Comparison of ENCODE assay signal across 18 mouse cellular contexts in genomic region chr12:78095916-78096315, GRCm38 (mm10).
DNase-seq lines count a peak whose midpoint lies in the region; ATAC-seq and TF ChIP-seq lines count a peak whose summit lies in the region.
"Had no signal": no experiment of that assay in that cellular context is flagged by ENCODE, and none has a peak within 500 bp of the region (broad histone marks: within the 10 kb centered on the region; RNA-seq: fewer than 3 reads in every experiment).

No protein-coding gene starts in this region.

- no peaks in the 10 kb centered on the region for H3K27me3 ChIP-seq in forebrain, embryonic 15.5 days
- no peaks in the 10 kb centered on the region for H3K27me3 ChIP-seq in forebrain, postnatal 0 days (ENCODE audit: insufficient read depth, low read length)
- H3K27me3 ChIP-seq in kidney, adult 2 months (replicated peaks; ENCODE audit: control insufficient read depth, insufficient read depth, low read length) = no peaks in the 10 kb centered on the region
- H3K27me3 ChIP-seq: embryonic facial prominence, embryonic 13.5 days; embryonic facial prominence, embryonic 15.5 days; forebrain, embryonic 12.5 days had no signal

- H3K36me3 ChIP-seq in forebrain, embryonic 15.5 days = no peaks in the 10 kb centered on the region
- H3K36me3 ChIP-seq in forebrain, postnatal 0 days (ENCODE audit: insufficient read depth) = no peaks in the 10 kb centered on the region
- no peaks in the 10 kb centered on the region for H3K36me3 ChIP-seq in kidney, adult 2 months (ENCODE audit: control insufficient read depth, insufficient read depth, low read length)
- H3K36me3 ChIP-seq: embryonic facial prominence, embryonic 13.5 days; embryonic facial prominence, embryonic 15.5 days; forebrain, embryonic 10.5 days; forebrain, embryonic 12.5 days had no signal

- ATAC-seq in forebrain, embryonic 15.5 days (replicated peaks) = no peak
- ATAC-seq in forebrain, postnatal 0 days = no peak

- no peak overlapping the region for H3K9ac ChIP-seq in forebrain, embryonic 15.5 days (replicated peaks)
- H3K9ac ChIP-seq in forebrain, postnatal 0 days = no peak overlapping the region
- H3K9ac ChIP-seq: embryonic facial prominence, embryonic 13.5 days; embryonic facial prominence, embryonic 15.5 days; forebrain, embryonic 12.5 days had no signal

- no peak overlapping the region for H3K4me2 ChIP-seq in forebrain, embryonic 15.5 days (replicated peaks)
- H3K4me2 ChIP-seq in forebrain, postnatal 0 days (ENCODE audit: low read depth) = no peak overlapping the region
- H3K4me2 ChIP-seq: embryonic facial prominence, embryonic 13.5 days; embryonic facial prominence, embryonic 15.5 days; forebrain, embryonic 12.5 days had no signal

- WGBS in forebrain, embryonic 15.5 days = 65% methylated on average over 2 of the region's 2 CpGs
- 72% methylated on average over 2 of the region's 2 CpGs for WGBS in forebrain, postnatal 0 days
- 78% methylated on average over 2 of the region's 2 CpGs for WGBS in kidney, adult 2 months

- H3K4me1 ChIP-seq in forebrain, embryonic 15.5 days = peaks cover 26% of the 10 kb centered on the region
- H3K4me1 ChIP-seq in forebrain, postnatal 0 days (ENCODE audit: insufficient read depth) = peaks cover 12% of the 10 kb centered on the region
- H3K4me1 ChIP-seq in kidney, adult 2 months (ENCODE audit: control insufficient read depth, insufficient read depth, low read length) = peaks cover 18% of the 10 kb centered on the region; the same call in 1 of the 2 replicates
- H3K4me1 ChIP-seq: forebrain, embryonic 12.5 days had no signal

- TF ChIP-seq POLR2A in kidney, adult 2 months (IDR thresholded peaks at IDR 0.05; ENCODE audit: low read depth, low read length) = no peak

- H3K27ac ChIP-seq in forebrain, embryonic 15.5 days (replicated peaks) = 0 out of 2 replicates have a peak overlapping the region, but pooled peaks have one; percentile 21
- H3K27ac ChIP-seq in forebrain, postnatal 0 days (ENCODE audit: low read depth, low read length) = no peak overlapping the region
- H3K27ac ChIP-seq in kidney, adult 2 months (ENCODE audit: insufficient read depth, low read depth, low read length) = peak overlapping the region; percentile 80
- H3K27ac ChIP-seq: embryonic facial prominence, embryonic 13.5 days; embryonic facial prominence, embryonic 15.5 days; forebrain, embryonic 10.5 days; forebrain, embryonic 12.5 days had no signal

- H3K9me3 ChIP-seq in forebrain, embryonic 15.5 days = no peaks in the 10 kb centered on the region
- H3K9me3 ChIP-seq in forebrain, postnatal 0 days (ENCODE audit: low read length) = no peaks in the 10 kb centered on the region
- H3K9me3 ChIP-seq: embryonic facial prominence, embryonic 13.5 days; embryonic facial prominence, embryonic 15.5 days; forebrain, embryonic 10.5 days; forebrain, embryonic 12.5 days had no signal

- no peak overlapping the region for H3K4me3 ChIP-seq in forebrain, embryonic 15.5 days
- no peak overlapping the region for H3K4me3 ChIP-seq in forebrain, postnatal 0 days (ENCODE audit: low read depth, low read length)
- no peak overlapping the region for H3K4me3 ChIP-seq in kidney, adult 2 months (ENCODE audit: insufficient read depth, low read depth, low read length)
- H3K4me3 ChIP-seq: embryonic facial prominence, embryonic 13.5 days; embryonic facial prominence, embryonic 15.5 days; erythroblast, embryonic 14.5 days; forebrain, embryonic 10.5 days; forebrain, embryonic 12.5 days had no signal

- TF ChIP-seq CTCF in forebrain, postnatal 0 days (IDR thresholded peaks at IDR 0.05; ENCODE audit: low read depth) = no peak
- TF ChIP-seq CTCF in kidney, adult 2 months (conservative IDR thresholded peaks at IDR 0.05; ENCODE audit: insufficient read depth, insufficient read length, low read depth, low read length) = no peak

- peak; percentile 55 to 64 for DNase-seq in cerebellum, postnatal 14 days
- DNase-seq in cerebellum, adult 9-11 months = no peak
- no peak for DNase-seq in forebrain, postnatal 0 days
- DNase-seq in kidney, adult 2 months = no peak
- no peak for DNase-seq in kidney, adult 9 months
- DNase-seq: adrenal gland, adult 2 months; adrenal gland, postnatal 10 days; adrenal gland, postnatal 25 days; cerebellum, adult 11 months; cerebellum, adult 18-20 months; cerebellum, adult 8-10 months; embryo, embryonic 11 days had no signal

Comparison
In these comparisons a context has a peak if more than half of its experiments do, and no peak if none do; other contexts are left out.
1. DNase-seq: peak in cerebellum, postnatal 14 days (2 of 2); none in cerebellum, adult 9-11 months (single experiment), forebrain, postnatal 0 days (single experiment), kidney, adult 2 months (single experiment) and kidney, adult 9 months (single experiment).